Mouse (Mus musculus) thymus, postnatal 14 days (tissue): Measurements from ENCODE around the gene Ddost.
A peak's percentile ranks its signal among the peaks of the same experiment; 100 is the strongest.

Source experiments
- DNase-seq: peaks from one replicate; pipeline ENCODE4 v3.0.0; 2021

Ddost gene

GRCm38 (mm10) chr4:138304340-138305104 is at the start of gene Ddost:
TSS of gene Ddost (plus strand) at chr4:138304730.
- peak; percentile 95 for DNase-seq

GRCm38 (mm10) chr4:138257116-138257687 is 47.3 kb upstream of the Ddost start:
- DNase-seq = peak; percentile 48

- DNase-seq = no peak
Observed at GRCm38 (mm10) chr4:138258663-138259062, 45.9 kb upstream of the Ddost start.

- DNase-seq = no peak
Observed at GRCm38 (mm10) chr4:138259482-138259881, 45.0 kb upstream of the Ddost start.

- peak; percentile 88 for DNase-seq
Observed at GRCm38 (mm10) chr4:138261843-138262681, 42.5 kb upstream of the Ddost start.

GRCm38 (mm10) chr4:138267869-138268268 is 36.7 kb upstream of the Ddost start:
- DNase-seq = no peak

- DNase-seq = no peak
Observed at GRCm38 (mm10) chr4:138272011-138272997, 32.2 kb upstream of the Ddost start.

- no peak for DNase-seq
Observed at GRCm38 (mm10) chr4:138278346-138278745, 26.2 kb upstream of the Ddost start.

- peak; percentile 79 for DNase-seq
Observed at GRCm38 (mm10) chr4:138282834-138283233, 21.7 kb upstream of the Ddost start.

- peak; percentile 46 for DNase-seq
Observed at GRCm38 (mm10) chr4:138286411-138286810, 18.1 kb upstream of the Ddost start.

- DNase-seq = no peak
Observed at GRCm38 (mm10) chr4:138288691-138289090, 15.8 kb upstream of the Ddost start.

GRCm38 (mm10) chr4:138292028-138292427 is 12.5 kb upstream of the Ddost start:
- no peak for DNase-seq

- no peak for DNase-seq
Observed at GRCm38 (mm10) chr4:138293261-138293948, 11.1 kb upstream of the Ddost start.

- DNase-seq = no peak
Observed at GRCm38 (mm10) chr4:138293949-138294550, 10.5 kb upstream of the Ddost start.

GRCm38 (mm10) chr4:138301271-138301780 is 3.2 kb upstream of the Ddost start:
- DNase-seq = no peak

GRCm38 (mm10) chr4:138303011-138303410 is 1.5 kb upstream of the Ddost start:
- peak; percentile 2 for DNase-seq

GRCm38 (mm10) chr4:138303742-138304141 is 788 bp upstream of the Ddost start:
- peak; percentile 22 for DNase-seq

GRCm38 (mm10) chr4:138307025-138307424 is 2.5 kb downstream of the Ddost start:
- no peak for DNase-seq

- DNase-seq = no peak
Observed at GRCm38 (mm10) chr4:138307739-138308138, 3.2 kb downstream of the Ddost start.

- no peak for DNase-seq
Observed at GRCm38 (mm10) chr4:138310311-138310910, 5.9 kb downstream of the Ddost start.

- peak; percentile 61 for DNase-seq
Observed at GRCm38 (mm10) chr4:138311595-138311994, 7.1 kb downstream of the Ddost start.
